Mouse (Mus musculus): ENCODE results near the gene Ppp1r37. TPM values are rescaled to one million over a fixed set of nuclear protein-coding genes. Genes with fewer than 3 reads are reported as not detected.

Ppp1r37 gene
- polyA plus RNA-seq, 1 experiment, result 137 TPM

DNA sequence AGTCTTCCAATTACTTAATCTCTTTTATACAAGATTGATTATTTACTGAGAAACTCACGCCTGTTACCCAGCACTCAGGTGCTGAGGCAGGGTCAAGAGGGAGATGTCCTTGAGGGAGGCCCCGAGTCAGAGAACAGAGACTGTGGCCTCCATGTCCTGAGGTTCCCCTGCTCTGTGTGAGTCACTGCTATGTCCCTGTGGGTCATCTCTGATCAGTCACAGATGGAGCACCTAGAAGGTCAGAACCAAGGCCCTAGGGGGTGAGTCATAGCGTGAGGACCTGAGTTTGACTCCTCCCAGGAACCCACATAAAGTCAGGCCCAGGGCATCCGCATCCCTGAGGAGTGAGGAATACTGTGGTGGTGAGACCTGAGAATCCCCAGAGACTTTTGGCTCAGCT lies 61.2 kb downstream of the Ppp1r37 start:
- Histone ChIP-seq H3K36me3 (ENCODE audit: control insufficient read depth, insufficient read depth, low read length) (no peaks in the 10 kb centered on the region), H3K27ac (ENCODE audit: control insufficient read depth, insufficient read depth, low read length) (no peak overlapping the region), H3K27me3 (ENCODE audit: control insufficient read depth, insufficient read depth, low read length) (no peaks in the 10 kb centered on the region), H3K4me1 (replicated peaks; ENCODE audit: control insufficient read depth, insufficient read depth, low read length) (0 out of 2 replicates have a peak, but pooled peaks cover 4% of the 10 kb centered on the region), H3K4me3 (ENCODE audit: control insufficient read depth, insufficient read depth, low read length) (no peak overlapping the region)
- WGBS, result 83% methylated on average over 4 of the region's 4 CpGs
- no peak for DNase-seq
- TF ChIP-seq CTCF (IDR thresholded peaks at IDR 0.05; ENCODE audit: borderline replicate concordance, control insufficient read depth, extremely low read depth, insufficient read depth, low read length, poor library complexity), result no peak
- TF ChIP-seq POLR2A (IDR thresholded peaks at IDR 0.05; ENCODE audit: control insufficient read depth, extremely low read depth, insufficient read depth, low read length, poor library complexity), result no peak

DNA sequence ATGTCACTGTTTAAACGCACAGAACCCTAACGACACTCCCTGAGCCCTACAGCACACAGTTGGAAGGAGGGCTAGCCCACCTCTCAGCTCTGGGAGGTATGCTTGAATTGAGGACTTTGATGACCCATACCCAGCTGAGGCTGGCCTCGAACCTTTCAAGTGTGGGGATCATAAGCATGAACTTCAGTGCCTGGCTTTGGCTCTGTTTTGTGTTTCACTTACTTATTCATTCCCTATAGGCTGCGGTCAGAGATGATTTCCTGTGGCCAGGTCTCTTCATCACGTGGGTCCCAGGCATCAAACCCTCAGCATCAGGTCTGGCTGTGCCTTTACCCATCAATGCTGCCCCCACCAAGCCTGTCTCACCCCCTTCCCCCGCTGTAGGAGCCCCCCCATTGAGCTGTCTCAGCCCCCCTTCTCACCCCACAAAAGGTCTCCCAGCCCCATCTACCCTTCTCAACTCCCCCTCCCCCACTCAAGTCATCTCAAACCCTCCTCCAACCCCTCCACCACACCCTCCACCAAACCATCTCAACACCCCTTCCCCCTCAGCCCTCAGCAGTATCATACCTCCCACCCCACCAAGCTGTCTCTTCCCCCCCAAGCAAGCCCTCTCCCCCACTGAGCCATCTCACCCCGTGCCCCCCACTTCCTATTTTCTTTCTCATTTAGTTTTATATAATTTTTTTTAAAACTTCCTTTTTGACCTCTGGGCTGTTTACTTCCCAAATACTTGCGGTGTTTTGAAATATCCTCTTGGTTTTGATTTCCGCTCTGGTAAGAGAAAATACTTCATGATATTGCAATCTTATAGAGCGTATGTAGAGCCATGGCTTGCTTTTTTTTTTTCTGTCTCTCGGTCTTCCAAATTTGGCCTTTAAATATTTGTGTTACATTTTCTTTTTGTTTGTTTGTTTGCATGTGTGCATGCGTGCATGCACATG lies 62.2 kb downstream of the Ppp1r37 start:
- no peaks in the 10 kb centered on the region for H3K36me3 ChIP-seq (ENCODE audit: control insufficient read depth, insufficient read depth, low read length)
- 0 out of 2 replicates have a peak, but pooled peaks cover 4% of the 10 kb centered on the region for H3K4me1 ChIP-seq (replicated peaks; ENCODE audit: control insufficient read depth, insufficient read depth, low read length)
- TF ChIP-seq POLR2A (IDR thresholded peaks at IDR 0.05; ENCODE audit: control insufficient read depth, extremely low read depth, insufficient read depth, low read length, poor library complexity) (no peak), CTCF (IDR thresholded peaks at IDR 0.05; ENCODE audit: borderline replicate concordance, control insufficient read depth, extremely low read depth, insufficient read depth, low read length, poor library complexity) (no peak)
- H3K4me3 ChIP-seq (ENCODE audit: control insufficient read depth, insufficient read depth, low read length), result no peak overlapping the region
- no peak for DNase-seq
- H3K27ac ChIP-seq (ENCODE audit: control insufficient read depth, insufficient read depth, low read length), result no peak overlapping the region
- no peaks in the 10 kb centered on the region for H3K27me3 ChIP-seq (ENCODE audit: control insufficient read depth, insufficient read depth, low read length)
- 22% methylated on average over 12 of the region's 12 CpGs for WGBS

DNA sequence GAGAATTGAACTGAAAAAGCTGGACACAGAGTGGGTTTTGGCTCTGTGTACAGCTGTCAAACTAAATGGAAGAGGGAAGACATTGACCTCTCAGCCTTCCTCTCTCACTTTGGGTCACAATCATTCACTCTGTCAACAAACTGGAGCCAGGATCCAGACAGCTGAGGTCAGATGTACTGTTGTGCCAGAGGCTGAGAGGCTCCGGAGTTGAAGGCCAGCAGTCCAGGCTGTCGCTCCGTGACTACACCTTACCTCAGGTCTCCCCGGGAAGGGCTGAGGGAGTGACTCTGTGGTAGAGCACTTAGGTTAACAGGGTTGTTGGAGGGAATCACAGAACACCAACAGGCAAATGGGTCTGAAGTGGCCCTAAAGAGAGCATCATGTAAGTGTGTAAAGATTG lies 64.5 kb downstream of the Ppp1r37 start:
- WGBS, result 98% methylated on average over 4 of the region's 4 CpGs
- Histone ChIP-seq H3K27me3 (ENCODE audit: control insufficient read depth, insufficient read depth, low read length) (no peaks in the 10 kb centered on the region), H3K27ac (ENCODE audit: control insufficient read depth, insufficient read depth, low read length) (no peak overlapping the region), H3K4me3 (ENCODE audit: control insufficient read depth, insufficient read depth, low read length) (no peak overlapping the region), H3K36me3 (ENCODE audit: control insufficient read depth, insufficient read depth, low read length) (no peaks in the 10 kb centered on the region), H3K4me1 (replicated peaks; ENCODE audit: control insufficient read depth, insufficient read depth, low read length) (0 out of 2 replicates have a peak, but pooled peaks cover 4% of the 10 kb centered on the region)
- DNase-seq, result no peak
- TF ChIP-seq POLR2A (IDR thresholded peaks at IDR 0.05; ENCODE audit: control insufficient read depth, extremely low read depth, insufficient read depth, low read length, poor library complexity), result no peak
- no peak for TF ChIP-seq CTCF (IDR thresholded peaks at IDR 0.05; ENCODE audit: borderline replicate concordance, control insufficient read depth, extremely low read depth, insufficient read depth, low read length, poor library complexity)

DNA sequence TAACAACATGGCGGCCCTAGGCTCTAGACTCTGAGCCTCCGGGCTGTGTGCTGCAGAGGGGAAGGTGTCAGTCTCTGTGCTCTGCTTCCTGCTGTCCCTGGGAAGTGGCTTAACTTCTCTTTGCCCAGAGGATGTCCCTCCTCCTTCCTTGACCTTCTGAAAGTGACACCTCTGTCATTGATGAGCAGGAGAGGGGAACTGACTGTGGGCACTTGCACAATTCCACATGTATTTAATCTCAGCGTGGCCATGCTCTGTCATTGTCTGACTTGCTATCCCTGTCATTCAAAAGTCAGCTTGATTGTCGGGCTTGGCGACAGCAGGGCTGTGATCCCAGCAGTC lies 66.7 kb downstream of the Ppp1r37 start:
- WGBS, result 90% methylated on average over 5 of the region's 5 CpGs

DNA sequence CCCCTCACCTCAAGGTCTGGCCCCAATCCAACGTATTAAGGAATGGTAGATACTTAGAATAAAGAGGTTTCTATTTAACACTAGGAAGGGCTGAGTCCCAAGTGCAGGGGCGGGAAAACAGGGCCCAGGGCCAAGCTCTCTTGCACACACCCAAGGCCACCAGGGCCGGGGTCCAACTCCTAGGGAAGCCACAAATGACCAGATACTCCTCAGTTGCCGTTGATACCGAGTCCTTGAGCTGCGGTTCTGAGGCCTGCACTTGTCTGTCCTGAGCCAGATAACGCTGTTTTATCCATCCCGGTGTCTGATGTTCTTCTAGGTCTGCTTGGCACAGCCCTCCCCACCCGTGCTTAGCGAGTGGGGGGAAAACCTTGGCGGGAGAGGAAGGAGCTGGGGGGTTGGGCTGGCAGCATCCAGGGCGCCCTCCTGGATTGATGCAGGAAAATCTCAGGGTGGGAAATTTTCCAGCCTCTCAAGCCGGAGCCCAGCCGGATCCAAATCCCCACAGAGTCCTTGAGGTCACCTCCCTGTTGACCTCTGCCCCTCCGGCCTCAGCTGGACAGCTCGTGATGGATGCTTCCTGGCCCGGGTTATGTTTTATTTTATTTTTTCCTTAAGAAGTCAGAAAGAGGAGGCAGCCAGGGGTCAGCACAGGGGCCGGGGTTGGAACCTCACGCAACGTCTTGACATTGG lies 67.2 kb downstream of the Ppp1r37 start:
- 91% methylated on average over 20 of the region's 20 CpGs for WGBS
- DNase-seq, result no peak
- Histone ChIP-seq H3K4me1 (replicated peaks; ENCODE audit: control insufficient read depth, insufficient read depth, low read length) (peaks cover 4% of the 10 kb centered on the region; the same call in 1 of the 2 replicates), H3K27me3 (ENCODE audit: control insufficient read depth, insufficient read depth, low read length) (no peaks in the 10 kb centered on the region), H3K27ac (ENCODE audit: control insufficient read depth, insufficient read depth, low read length) (no peak overlapping the region), H3K36me3 (ENCODE audit: control insufficient read depth, insufficient read depth, low read length) (no peaks in the 10 kb centered on the region), H3K4me3 (ENCODE audit: control insufficient read depth, insufficient read depth, low read length) (no peak overlapping the region)
- TF ChIP-seq CTCF (IDR thresholded peaks at IDR 0.05; ENCODE audit: borderline replicate concordance, control insufficient read depth, extremely low read depth, insufficient read depth, low read length, poor library complexity) (no peak), POLR2A (IDR thresholded peaks at IDR 0.05; ENCODE audit: control insufficient read depth, extremely low read depth, insufficient read depth, low read length, poor library complexity) (no peak)

More for the DNA sequence above, 66.7 kb downstream of the Ppp1r37 start:
- no peaks in the 10 kb centered on the region for H3K27me3 ChIP-seq (ENCODE audit: control insufficient read depth, insufficient read depth, low read length)
- H3K27ac ChIP-seq (ENCODE audit: control insufficient read depth, insufficient read depth, low read length), result no peak overlapping the region
- no peaks in the 10 kb centered on the region for H3K36me3 ChIP-seq (ENCODE audit: control insufficient read depth, insufficient read depth, low read length)
- H3K4me1 ChIP-seq (replicated peaks; ENCODE audit: control insufficient read depth, insufficient read depth, low read length), result peaks cover 4% of the 10 kb centered on the region; the same call in 1 of the 2 replicates
- no peak for DNase-seq
- TF ChIP-seq CTCF (IDR thresholded peaks at IDR 0.05; ENCODE audit: borderline replicate concordance, control insufficient read depth, extremely low read depth, insufficient read depth, low read length, poor library complexity), result no peak
- TF ChIP-seq POLR2A (IDR thresholded peaks at IDR 0.05; ENCODE audit: control insufficient read depth, extremely low read depth, insufficient read depth, low read length, poor library complexity), result no peak
- H3K4me3 ChIP-seq (ENCODE audit: control insufficient read depth, insufficient read depth, low read length), result no peak overlapping the region

DNA sequence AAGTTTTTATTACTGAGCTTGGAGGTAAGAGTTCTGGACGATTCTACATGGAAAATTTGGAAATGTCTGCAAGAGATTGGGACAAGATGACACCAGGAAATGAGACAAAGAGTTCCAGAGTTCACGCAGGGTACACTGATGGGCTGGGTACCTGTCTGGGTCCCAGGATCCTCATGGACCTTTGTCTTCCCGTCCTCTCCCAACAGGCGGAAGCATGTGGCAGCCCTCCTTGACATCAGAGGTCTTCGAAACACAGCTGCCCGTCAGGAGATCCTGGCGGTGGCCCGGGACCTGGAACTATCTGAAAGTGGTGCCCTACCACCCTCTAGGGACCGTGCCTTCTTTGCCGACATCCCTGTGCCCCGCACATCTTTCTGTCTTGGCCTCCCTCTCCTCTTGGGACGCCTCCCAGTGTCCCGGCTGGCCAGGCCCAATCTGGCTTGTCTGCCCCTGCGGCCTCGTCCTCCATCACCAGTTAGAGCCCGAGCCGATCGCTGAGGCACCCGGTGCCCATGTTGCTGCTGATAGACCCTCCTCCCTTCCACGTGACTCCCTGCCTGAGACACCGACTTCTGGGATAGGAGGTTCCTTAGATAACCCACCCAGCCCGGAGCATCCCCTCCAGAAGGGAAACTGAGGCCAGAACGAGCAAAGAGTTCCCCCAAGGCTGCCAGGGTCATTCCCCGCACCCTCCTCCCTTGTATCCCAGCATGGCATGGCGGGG lies 68.0 kb downstream of the Ppp1r37 start:
- H3K36me3 ChIP-seq (ENCODE audit: control insufficient read depth, insufficient read depth, low read length), result no peaks in the 10 kb centered on the region
- no peaks in the 10 kb centered on the region; the same call in 1 of the 2 replicates for H3K4me1 ChIP-seq (replicated peaks; ENCODE audit: control insufficient read depth, insufficient read depth, low read length)
- H3K27me3 ChIP-seq (ENCODE audit: control insufficient read depth, insufficient read depth, low read length), result no peaks in the 10 kb centered on the region
- no peak overlapping the region for H3K4me3 ChIP-seq (ENCODE audit: control insufficient read depth, insufficient read depth, low read length)
- TF ChIP-seq POLR2A (IDR thresholded peaks at IDR 0.05; ENCODE audit: control insufficient read depth, extremely low read depth, insufficient read depth, low read length, poor library complexity) (no peak), CTCF (IDR thresholded peaks at IDR 0.05; ENCODE audit: borderline replicate concordance, control insufficient read depth, extremely low read depth, insufficient read depth, low read length, poor library complexity) (no peak)
- no peak overlapping the region for H3K27ac ChIP-seq (ENCODE audit: control insufficient read depth, insufficient read depth, low read length)
- DNase-seq, result no peak
- 93% methylated on average over 25 of the region's 25 CpGs for WGBS
